Mouse (Mus musculus): ENCODE measurements around the gene Tex14.
"Not testable (repeated sequence)": the region's sequence is repeated elsewhere in the genome, so short reads cannot be mapped to it uniquely, and the experiment has no call there.

Tex14 gene

DNA sequence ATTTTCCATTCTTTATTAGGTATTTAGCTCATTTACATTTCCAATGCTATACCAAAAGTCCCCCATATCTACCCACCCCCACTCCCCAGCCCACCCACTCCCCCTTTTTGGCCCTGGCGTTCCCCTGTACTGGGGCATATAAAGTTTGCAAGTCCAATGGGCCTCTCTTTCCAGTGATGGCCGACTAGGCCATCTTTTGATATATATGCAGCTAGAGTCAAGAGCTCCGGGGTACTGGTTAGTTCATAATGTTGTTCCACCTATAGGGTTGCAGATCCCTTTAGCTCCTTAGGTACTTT, 66.8 kb downstream of the Tex14 start:
- not testable (repeated sequence) for DNase-seq (ENCODE audit: low spot score in 2 of 2)

DNA sequence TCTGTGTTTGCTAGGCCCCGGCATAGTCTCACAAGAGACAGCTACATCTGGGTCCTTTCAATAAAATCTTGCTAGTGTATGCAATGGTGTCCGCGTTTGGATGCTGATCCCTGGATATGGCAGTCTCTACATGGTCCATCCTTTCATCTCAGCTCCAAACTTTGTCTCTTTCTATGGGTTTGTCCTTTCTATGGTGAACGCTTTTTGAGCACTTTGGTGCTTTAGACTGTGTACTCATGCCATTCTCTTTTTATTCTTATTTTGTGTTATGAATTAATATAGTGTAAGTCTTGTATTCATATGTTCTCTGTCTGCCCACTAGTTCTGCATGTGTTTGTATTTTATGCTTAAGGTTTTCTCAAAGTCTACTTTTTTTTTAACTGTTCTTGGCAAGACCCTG, 67.2 kb downstream of the Tex14 start:
- not testable (repeated sequence) for DNase-seq (ENCODE audit: low spot score in 2 of 2)

DNA sequence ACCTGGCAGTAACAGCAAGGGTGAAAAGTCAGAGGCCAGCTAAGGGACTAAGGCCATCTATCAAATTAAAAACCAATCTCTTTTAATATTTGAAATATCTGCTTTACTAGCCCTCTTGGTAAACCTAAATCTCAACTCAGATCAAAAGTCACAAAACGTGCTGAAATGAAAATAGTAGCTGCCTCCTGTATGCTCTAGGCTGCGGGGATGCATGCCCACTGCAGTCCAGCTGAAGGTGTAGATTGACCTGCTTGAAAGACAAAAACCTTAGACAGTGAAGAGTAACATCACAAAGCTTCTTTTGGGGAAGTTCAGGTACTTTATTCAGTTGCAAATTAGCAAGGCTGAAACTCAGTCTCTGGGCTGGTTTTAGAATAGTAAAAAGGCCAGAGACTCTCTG, 74.3 kb downstream of the Tex14 start:
- not testable (repeated sequence) for DNase-seq (ENCODE audit: low spot score in 2 of 2)

DNA sequence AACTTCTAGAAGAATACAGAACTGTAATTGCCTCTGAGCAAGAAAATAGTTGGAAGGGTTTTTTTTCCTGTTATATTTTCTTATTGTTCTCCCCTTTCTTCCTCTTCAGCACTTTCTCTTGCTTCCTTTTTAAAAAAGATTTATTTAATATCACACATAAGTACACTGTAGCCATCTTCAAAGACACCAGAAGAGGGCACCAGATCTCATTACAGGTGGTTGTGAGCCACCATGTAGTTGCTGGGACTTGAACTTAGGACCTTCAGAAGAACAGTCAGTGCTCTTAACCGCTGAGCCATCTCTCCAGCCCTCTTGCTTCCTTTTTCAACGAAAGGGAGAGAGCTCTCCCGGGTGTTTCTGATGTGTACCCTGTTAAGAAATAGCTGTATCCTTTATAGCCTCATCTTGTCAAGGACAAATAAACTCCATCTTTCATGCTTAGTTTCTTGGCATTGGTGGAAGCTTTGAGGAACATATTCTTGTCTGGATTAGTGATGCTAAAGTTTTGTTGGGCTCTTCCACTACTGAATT, 79.0 kb downstream of the Tex14 start:
- no peak for DNase-seq (ENCODE audit: low spot score in 2 of 2)

DNA sequence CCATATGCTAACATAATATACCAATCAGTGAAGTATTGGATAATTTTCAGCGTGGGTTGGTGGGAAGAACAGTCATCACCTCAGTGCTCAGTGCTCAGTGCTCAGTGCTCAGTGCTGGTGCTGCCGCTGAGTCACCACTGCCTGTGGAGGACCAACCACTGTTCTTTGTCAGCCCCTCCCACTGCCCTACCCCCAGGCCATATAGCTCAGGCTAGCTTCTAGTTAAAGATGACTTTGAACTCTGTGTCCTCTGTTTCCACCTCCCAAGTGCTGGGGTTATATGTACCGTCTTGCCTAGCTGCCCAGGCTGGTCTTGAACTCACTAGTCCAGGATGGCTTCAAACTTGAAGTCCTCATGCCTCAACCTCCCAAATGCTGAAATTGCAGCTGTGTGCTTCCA, 84.1 kb downstream of the Tex14 start:
- no peak for DNase-seq (ENCODE audit: low spot score in 2 of 2)

DNA sequence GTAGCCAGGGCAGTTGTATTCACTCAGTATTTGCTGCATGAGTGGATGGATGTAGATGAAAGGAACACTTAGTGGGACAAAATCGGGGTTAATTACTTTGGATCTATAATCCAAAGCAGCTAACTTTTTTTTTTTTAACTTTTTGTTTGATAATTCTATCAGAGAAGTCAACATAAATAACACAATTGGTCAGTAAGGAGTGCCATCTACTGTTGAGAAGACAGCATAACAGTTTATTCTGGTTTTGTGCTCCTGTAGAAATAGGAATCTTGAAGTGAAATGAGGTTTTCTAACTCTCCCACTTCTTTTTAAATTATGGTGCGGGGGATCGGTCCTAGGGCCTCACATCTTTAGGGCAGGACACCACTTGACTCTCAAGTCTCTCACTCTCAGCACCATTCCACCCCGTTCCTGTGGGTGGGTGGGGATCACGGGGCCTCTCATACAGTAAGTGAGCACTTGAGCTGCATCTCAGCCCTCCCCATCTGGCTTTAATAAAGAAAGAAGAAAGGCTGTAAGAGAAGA, 99.9 kb downstream of the Tex14 start:
- no peak for DNase-seq (ENCODE audit: low spot score in 2 of 2)

DNA sequence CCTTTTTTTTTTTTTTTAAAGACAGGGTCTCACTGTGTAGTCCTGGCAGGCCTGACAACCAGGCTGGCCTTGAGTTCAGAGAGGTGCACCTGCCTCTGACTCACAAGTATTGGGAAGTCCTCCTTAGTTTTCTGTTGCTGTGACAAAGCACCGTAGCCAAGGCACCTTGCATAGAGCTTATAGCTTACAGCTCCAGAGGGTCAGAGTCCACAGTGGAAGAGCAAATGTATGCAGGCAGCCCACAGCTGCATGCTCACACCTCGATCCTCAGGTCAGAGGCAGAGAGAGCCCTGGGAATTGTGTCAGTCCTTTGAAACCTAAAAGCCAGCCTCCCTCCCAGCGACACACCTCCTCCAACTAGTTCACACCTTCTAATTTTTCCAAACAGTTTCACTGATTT, 101.6 kb downstream of the Tex14 start:
- no peak for DNase-seq (ENCODE audit: low spot score in 2 of 2)

DNA sequence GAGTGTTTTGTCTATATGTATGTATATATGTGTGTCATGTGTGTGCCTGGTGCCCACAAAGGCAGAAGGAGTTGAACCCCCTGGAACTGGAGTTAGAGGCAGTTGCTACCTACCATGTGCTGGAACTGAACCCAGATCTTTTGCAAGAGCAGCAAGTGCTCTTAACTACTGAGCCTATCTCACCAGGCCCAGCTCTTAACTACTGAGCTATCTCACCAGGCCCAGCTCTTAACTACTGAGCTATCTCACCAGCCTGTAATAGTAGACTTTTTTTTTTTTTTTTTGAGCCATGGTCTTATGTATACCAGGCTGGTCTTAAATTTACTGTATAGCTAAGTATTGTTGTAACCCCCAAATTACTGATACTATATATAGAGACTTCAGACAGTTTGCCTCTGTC, 102.2 kb downstream of the Tex14 start:
- no peak for DNase-seq (ENCODE audit: low spot score in 2 of 2)

DNA sequence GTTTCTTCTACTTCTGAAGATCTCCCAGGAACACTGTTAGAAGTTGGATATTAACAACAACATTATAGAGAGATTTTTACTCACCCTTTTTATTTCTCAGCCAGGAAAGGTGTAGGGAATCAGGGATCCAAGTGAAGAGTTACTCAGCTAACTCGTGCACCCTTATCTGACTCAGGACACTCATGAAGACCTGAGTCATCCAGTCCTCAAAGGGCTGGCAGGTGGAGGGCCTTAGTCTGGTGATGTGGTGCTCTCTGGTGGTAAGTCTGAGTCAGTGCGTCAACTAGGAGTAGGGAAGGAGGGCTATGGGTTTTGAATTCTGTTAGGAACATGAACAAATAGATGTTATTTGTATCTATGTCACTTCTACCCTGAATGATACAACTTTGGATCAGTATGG, 114.4 kb downstream of the Tex14 start:
- no peak for DNase-seq (ENCODE audit: low spot score in 2 of 2)

DNA sequence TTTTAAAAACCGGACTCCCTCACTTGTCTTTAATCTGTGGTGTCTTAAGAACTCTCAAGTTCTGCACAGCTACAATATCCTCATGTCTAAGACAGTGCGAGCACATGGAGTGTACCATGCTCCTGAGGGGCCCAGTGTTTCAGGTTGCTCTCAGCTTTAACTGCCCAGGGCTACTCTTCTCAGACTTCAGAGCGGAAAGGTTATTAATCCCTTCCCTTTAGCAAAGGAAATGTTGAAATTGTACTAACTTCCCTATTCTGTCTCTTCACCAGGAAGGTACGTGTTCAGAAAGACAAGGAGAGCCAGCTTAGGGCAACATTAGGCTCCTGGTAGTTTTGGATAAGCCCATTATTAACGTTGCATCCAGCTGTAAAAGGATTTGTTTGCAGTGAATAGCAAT, 118.6 kb downstream of the Tex14 start:
- DNase-seq (ENCODE audit: low spot score in 2 of 2) = no peak

DNA sequence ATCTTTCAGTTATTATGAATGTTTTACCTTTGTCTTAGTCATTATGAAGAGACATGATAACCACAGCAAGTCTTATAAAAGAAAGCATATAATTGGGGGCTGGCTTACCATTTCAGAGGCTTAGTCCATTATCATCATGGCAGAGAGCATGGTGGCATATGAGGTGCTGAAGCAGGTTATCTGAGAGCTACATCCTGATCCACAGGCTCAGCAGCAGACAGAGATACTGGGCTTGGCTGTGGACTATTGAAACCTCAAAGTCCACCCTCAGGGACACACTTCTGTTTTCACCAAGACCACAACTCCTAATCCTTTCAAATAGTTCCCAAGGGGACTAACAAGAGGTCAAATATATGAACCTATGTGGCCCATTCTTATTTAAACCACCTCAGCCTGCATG, 119.1 kb downstream of the Tex14 start:
- no peak for DNase-seq (ENCODE audit: low spot score in 2 of 2)

DNA sequence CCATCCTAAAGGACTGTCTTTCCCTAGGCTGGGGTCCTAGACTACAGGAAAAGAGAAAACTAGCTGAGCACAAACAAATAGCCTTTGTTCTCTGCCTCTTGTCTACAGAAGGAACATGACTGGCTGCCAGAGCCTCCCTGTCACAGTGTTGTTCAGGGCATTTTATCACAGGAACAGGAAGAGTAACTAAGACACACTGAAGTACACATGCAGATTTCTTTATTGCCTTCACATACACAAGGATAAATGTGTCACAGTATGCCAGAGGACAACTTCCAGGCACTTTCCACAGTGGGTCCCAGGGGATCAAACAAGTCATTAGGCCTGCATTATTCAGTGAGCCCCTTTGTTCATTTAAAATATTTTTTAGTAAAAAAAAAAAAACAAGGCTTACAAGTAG, 119.9 kb downstream of the Tex14 start:
- DNase-seq (ENCODE audit: low spot score in 2 of 2) = no peak

DNA sequence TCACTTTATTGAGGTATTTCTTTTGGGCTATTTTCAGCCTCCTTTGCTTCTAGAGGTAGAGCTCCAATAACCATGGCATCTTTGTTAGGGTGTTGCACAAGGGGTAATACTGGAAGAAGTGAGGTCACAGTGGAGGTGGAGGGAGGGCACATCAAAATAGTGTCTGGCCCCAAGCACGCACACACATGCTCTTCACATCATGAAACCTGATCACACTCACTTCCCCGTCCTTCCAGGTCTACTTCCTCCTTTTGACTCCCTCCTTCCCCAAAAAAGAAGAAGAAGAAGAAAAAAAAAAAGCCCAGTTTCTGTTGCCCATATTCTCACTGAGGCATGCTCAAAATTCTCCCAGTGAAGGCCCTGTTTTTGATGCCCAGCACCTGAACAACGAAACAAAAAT, 122.5 kb downstream of the Tex14 start:
- DNase-seq (ENCODE audit: low spot score in 2 of 2) = no peak

DNA sequence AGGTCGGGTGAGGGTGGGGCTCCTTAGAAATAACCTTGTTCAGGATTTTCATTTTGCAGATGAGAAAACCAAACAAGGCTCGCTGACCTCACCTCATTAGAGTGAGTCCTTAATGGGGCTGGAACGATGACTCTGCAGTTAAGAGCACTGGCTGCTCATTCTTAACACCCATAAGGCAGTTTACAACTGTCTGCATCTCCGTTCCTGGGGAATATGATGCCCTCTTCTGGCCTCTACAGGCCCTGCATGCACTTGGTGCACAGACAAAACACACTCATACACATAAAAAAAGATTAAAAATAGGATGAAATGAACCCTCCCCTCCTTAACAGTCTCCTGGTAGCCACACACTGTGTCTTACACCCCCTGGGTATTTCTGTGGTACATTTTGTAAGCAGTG, 123.1 kb downstream of the Tex14 start:
- DNase-seq (ENCODE audit: low spot score in 2 of 2) = no peak

DNA sequence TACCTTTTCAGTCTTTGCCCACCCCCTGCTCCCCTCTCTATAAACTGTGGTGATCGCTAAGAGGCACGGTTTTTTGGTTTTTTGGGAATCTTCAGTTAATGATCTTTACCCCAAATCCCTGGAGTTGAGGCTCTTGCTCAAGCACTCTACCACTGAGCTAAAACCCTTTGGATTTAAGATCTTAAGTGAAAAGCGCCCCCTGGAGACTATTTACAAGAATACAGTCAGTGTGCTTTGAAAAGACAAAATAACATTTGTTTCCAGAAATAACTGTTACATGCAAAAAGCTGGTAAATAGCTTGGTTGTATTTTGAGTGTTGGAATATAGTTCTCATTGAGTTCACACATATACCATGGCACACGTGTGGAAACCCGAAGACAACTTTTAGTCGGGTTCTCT, 126.8 kb downstream of the Tex14 start:
- no peak for DNase-seq (ENCODE audit: low spot score in 2 of 2)

DNA sequence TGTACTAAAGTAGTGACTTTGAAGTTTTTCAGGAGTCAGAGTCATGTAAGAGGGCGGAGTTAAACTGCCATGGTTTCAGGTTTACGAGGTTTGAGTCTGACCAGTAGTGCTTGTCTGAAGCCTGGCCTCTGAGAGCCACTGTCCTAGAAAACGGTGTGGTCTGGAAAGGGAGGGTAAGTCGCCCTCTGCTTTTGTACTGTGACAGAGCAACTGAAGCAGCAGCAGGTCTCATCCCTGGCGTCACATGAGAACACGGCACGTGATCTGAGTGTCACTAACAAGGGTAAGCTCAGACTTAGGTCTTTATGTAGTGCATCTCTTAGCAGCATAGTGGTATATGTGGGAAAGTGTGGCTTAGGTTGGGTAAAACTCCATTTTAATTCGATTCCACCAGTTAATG, 137.4 kb downstream of the Tex14 start:
- DNase-seq (ENCODE audit: low spot score in 2 of 2) = no peak

DNA sequence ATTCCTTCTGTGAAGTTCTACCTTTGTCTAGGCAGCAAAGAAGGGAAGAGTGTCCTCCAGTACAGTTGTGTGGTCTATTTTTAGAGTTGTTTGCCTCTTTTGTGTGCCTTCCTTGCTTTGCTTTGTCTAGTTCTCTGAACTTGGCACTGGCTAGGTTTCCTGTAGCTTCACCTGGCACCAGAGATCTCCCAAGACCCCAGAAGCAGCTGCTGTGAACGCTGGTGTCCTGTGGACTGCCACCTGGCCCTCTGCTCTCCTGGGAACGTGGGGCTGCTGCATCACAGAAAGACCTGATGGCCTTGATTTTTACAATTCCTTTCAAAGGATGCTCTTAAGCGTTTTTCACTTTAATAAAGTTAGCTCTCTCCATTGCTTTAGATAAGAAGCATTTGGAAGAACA, 138.0 kb downstream of the Tex14 start:
- no peak for DNase-seq (ENCODE audit: low spot score in 2 of 2)

DNA sequence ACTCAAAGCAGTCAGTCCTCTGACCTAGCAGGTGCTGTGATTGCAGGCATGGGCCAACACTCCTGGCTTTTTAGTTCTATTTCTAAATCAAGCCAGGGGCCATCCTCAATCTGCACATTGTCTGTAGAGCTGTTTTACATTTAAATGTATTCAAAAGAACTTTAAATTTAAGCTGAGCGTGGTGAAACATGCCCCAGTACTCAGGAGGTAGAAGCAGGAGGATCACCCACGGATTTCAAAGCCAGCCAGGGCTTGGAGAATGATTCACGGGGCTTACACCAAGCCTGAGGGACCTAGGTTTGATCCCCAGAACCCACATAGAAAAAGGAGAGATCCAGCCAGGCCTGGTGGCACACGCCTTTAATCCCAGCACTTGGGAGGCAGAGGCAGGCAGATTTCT, 148.5 kb downstream of the Tex14 start:
- DNase-seq (ENCODE audit: low spot score in 2 of 2) = no peak

DNA sequence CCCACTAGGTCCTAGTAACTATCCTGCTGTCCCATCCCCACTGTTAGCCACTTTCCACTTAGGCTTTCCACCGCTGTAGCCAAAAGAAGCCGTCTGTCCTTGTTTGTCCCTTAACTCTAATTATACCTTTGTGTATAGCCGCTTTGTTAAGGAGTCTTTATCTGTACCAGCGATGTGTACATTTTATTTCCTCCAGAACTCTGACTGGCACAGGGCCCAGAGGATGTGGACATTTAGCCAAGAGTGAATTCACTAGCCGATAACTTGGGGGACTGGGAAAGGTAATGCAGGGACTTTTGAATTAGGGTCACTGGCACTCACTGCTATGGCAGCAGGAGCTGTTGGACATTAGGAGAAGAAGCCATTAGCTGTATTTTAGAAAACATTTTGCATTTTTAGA, 149.5 kb downstream of the Tex14 start:
- no peak for DNase-seq (ENCODE audit: low spot score in 2 of 2)

DNA sequence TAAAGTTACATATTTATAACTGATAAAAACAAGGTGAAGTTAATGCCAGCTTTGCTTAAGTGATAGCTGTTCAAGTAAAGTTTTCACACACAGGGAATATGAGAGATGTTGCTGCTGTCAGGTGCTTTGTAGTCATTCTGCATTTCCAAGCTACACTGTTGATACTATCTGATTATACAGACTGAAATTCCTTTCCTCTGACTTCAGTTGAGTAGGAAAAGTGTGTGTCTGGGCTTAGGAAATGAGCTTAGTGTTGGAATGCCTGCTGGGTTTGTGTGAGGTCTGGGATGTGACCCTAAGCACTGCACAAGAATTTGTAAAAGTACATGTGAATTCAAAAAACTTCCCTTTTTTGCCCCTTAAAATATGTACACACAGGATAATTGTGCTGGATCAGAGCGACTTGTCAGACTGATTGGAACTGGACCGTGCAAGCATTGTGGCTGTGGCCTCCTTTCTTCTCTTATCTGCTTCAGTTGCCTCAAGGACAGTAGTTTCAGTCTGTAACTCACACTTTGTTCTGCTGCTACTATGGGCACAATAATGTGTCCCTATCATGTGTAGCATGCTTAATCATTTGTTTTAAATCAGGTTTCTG, 150.3 kb downstream of the Tex14 start:
- DNase-seq (ENCODE audit: low spot score in 2 of 2) = no peak

DNA sequence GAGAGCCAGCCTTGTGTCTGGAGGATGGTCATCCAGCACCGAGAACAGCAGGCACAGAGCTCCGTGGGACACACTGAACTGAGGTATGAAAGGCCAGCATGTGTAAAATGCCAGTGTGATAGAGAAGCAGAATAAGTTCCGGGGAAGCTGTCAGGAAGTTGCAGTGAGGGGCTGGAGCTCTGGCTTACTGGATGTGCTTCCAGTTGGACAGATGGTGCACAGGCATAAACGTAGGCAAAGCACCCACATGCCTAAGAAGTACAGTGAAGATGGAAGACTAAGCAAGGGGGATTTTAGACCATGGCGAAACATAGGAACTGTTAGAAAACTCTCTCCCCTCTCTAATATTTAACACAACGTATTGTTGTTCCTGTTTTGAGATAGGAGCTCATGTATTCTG, 156.3 kb downstream of the Tex14 start:
- no peak for DNase-seq (ENCODE audit: low spot score in 2 of 2)

DNA sequence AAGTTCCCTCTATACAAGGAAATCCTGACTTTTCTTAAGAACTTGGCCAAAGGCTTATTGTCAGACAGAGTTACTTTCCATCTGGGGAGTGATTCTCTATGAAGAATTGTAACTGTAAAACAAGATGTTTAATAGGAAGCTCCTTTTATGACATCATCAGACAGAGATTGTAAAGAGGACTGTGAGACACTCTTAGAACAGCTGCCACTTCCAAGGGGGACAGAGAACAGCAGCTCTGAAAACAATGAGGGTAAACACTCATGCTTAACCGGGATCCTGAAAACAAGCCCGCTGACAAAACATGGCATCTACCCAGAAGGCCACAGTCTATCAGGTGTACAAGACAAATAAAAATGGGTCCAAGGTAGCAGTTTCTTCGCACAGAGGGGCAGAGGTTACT, 161.6 kb downstream of the Tex14 start, which contains the start of gene Gm11492:
Gm11492 (plus strand) TSS at position 153 of the 400 bp plus-strand sequence.
- no peak for DNase-seq (ENCODE audit: low spot score in 2 of 2)

DNA sequence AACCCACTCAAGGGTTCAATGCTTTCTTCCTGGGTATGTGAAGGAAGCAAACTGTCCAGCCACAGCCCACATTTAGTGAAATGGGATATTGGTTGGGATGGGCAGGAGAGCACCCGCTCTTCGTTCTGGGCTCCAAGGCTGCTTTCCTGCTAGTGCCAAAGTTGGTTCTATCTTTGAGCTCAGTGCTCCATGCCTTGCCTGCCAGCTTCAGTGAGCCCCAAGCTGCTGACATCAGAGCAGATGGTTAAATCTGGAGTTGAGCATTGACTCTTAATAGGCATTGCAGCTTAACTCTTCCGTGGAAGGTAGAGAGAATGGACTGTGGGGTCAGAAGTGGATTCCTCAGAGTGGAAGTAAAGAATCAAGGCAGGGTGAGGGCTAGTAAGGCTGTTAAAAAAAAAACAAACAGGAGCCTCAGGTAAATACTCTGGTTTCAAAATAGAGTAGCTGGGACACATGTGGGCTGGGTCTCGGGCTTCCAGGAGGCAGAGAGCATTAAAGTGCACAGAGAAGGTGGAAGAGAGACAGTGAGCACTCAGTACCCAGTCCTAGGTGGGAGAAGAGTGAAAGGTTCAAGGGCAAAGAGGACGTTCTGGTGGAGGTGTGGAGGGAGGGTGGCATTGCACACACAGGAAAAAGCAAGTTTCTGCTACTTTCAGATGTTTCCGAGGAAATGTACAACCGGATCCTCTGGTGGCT, 163.5 kb downstream of the Tex14 start, which contains the start of gene Sept4:
Sept4 (plus strand) TSS at position 649 of the 699 bp plus-strand sequence.
- no peak for DNase-seq (ENCODE audit: low spot score in 2 of 2)

All from frontal cortex, postnatal 14 days (tissue).